Comparison of ENCODE assay signal across 11 mouse cellular contexts in genomic region chr4:66330600-66331285, GRCm38 (mm10).
DNase-seq lines count a peak whose midpoint lies in the region; ATAC-seq lines count a peak whose summit lies in the region.
"Had no signal": no experiment of that assay in that cellular context is flagged by ENCODE, and none has a peak within 500 bp of the region (broad histone marks: within the 10 kb centered on the region; RNA-seq: fewer than 3 reads in every experiment).

No protein-coding gene starts in this region.

- H3K4me2 ChIP-seq in hindbrain, embryonic 11.5 days (replicated peaks; ENCODE audit: low read depth, low read length), result no peak overlapping the region
- 0 out of 2 replicates have a peak overlapping the region, but pooled peaks have one; percentile 20 for H3K4me2 ChIP-seq in midbrain, embryonic 13.5 days (replicated peaks)
- H3K4me2 ChIP-seq in heart, embryonic 12.5 days, result no peak overlapping the region
- H3K4me2 ChIP-seq: embryonic facial prominence, embryonic 15.5 days had no signal

- H3K4me3 ChIP-seq in hindbrain, embryonic 11.5 days (ENCODE audit: low read depth, low read length), result no peak overlapping the region
- no peak overlapping the region for H3K4me3 ChIP-seq in midbrain, embryonic 13.5 days (replicated peaks)
- no peak overlapping the region for H3K4me3 ChIP-seq in heart, embryonic 12.5 days
- H3K4me3 ChIP-seq: embryonic facial prominence, embryonic 15.5 days had no signal

- H3K27ac ChIP-seq in hindbrain, embryonic 11.5 days (ENCODE audit: low read depth, low read length), result peak overlapping the region; percentile 47; the same call in 1 of the 2 replicates
- peak overlapping the region; percentile 78 for H3K27ac ChIP-seq in midbrain, embryonic 13.5 days
- no peak overlapping the region for H3K27ac ChIP-seq in heart, embryonic 12.5 days (ENCODE audit: poor library complexity, severe bottlenecking)
- H3K27ac ChIP-seq: embryonic facial prominence, embryonic 15.5 days had no signal

- peak; percentile 86 for ATAC-seq in hindbrain, embryonic 11.5 days (ENCODE audit: low FRiP score)
- peak; percentile 87 for ATAC-seq in midbrain, embryonic 13.5 days
- no peak for ATAC-seq in heart, embryonic 12.5 days (ENCODE audit: insufficient number of reproducible peaks, low FRiP score)
- ATAC-seq: activated CD4-positive, CD25-positive, alpha-beta regulatory T cell, adult 4 months had no signal

- DNase-seq in R1 (ENCODE audit: low read depth, low spot score), result peak; percentile 92
- peak; percentile 41 for DNase-seq in embryo, embryonic 10.5 days (ENCODE audit: low spot score)
- peak; percentile 54 for DNase-seq in hindbrain, embryonic 11.5 days (ENCODE audit: low spot score)
- DNase-seq in kidney, adult 18-20 months, result no peak
- no peak for DNase-seq in spleen, adult 12 weeks (ENCODE audit: low spot score)
- DNase-seq: heart, postnatal 36 days; kidney, adult 9 months had no signal

- 12% methylated on average over 4 of the region's 4 CpGs for WGBS in hindbrain, embryonic 11.5 days
- 2% methylated on average over 4 of the region's 4 CpGs for WGBS in midbrain, embryonic 13.5 days
- WGBS in heart, embryonic 12.5 days, result 35% methylated on average over 4 of the region's 4 CpGs

- no peak overlapping the region for H3K9ac ChIP-seq in hindbrain, embryonic 11.5 days (ENCODE audit: low read depth, low read length)
- no peak overlapping the region for H3K9ac ChIP-seq in midbrain, embryonic 13.5 days (replicated peaks)
- H3K9ac ChIP-seq in heart, embryonic 12.5 days, result no peak overlapping the region
- H3K9ac ChIP-seq: embryonic facial prominence, embryonic 15.5 days had no signal

- H3K36me3 ChIP-seq in hindbrain, embryonic 11.5 days (ENCODE audit: control insufficient read depth, insufficient read depth, low read length), result no peaks in the 10 kb centered on the region
- no peaks in the 10 kb centered on the region for H3K36me3 ChIP-seq in midbrain, embryonic 13.5 days
- H3K36me3 ChIP-seq in heart, embryonic 12.5 days, result no peaks in the 10 kb centered on the region
- H3K36me3 ChIP-seq: embryonic facial prominence, embryonic 15.5 days had no signal

- H3K4me1 ChIP-seq in hindbrain, embryonic 11.5 days (replicated peaks; ENCODE audit: control insufficient read depth, insufficient read depth, low read length), result no peaks in the 10 kb centered on the region
- peaks cover 13% of the 10 kb centered on the region for H3K4me1 ChIP-seq in midbrain, embryonic 13.5 days (replicated peaks)
- H3K4me1 ChIP-seq in heart, embryonic 12.5 days (replicated peaks), result no peaks in the 10 kb centered on the region
- H3K4me1 ChIP-seq: embryonic facial prominence, embryonic 15.5 days had no signal

- no peaks in the 10 kb centered on the region for H3K27me3 ChIP-seq in hindbrain, embryonic 11.5 days (ENCODE audit: control insufficient read depth, insufficient read depth, low read length)
- H3K27me3 ChIP-seq in midbrain, embryonic 13.5 days, result no peaks in the 10 kb centered on the region
- no peaks in the 10 kb centered on the region for H3K27me3 ChIP-seq in heart, embryonic 12.5 days (replicated peaks)
- H3K27me3 ChIP-seq: embryonic facial prominence, embryonic 15.5 days had no signal

- H3K9me3 ChIP-seq in hindbrain, embryonic 11.5 days (ENCODE audit: control insufficient read depth, low read length), result no peaks in the 10 kb centered on the region
- no peaks in the 10 kb centered on the region for H3K9me3 ChIP-seq in midbrain, embryonic 13.5 days
- no peaks in the 10 kb centered on the region for H3K9me3 ChIP-seq in heart, embryonic 12.5 days (replicated peaks)
- H3K9me3 ChIP-seq: embryonic facial prominence, embryonic 15.5 days had no signal

Comparison
In these comparisons a context has a peak if more than half of its experiments do, and no peak if none do; other contexts are left out.
1. DNase-seq: peak in R1 (single experiment), embryo, embryonic 10.5 days (single experiment) and hindbrain, embryonic 11.5 days (single experiment); none in kidney, adult 18-20 months (single experiment) and spleen, adult 12 weeks (single experiment).